Comparison of ENCODE assay signal across 8 mouse cellular contexts in the genomic region with DNA sequence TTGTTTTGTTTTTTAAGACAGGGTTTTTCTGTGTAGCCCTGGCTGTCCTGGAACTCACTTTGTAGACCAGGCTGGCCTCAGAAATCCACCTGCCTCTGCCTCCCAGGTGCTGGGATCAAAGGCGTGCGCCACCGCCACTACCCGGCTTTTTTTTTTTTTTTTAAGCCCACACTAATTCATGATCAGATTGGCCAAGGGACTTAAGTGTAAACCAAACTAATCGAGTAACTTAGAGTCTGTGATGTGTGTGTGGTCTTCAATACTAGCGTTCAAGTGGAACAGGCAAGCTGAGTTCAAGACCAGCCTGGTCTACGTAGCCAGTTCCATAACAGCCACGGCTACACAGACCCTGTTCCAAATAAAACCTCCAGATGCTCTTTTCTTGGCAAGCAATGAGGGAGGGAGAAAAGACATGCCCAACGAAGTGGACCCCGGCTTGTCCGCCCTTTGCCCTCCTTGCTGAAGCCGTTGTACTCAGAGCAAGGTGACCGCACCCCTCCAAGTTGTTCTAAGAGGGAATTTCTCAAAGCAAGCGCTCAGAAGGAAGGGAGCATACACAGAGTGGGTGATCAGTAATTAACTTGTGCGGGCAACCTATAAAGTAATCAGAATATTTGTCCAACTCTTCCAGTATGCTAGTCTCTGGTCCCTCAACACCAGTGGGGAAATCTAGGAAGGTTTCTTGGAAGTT. TPM values are rescaled to one million over a fixed set of nuclear protein-coding genes. Genes with fewer than 3 reads are reported as not detected.
DNase-seq lines count a peak whose midpoint lies in the region; ATAC-seq lines count a peak whose summit lies in the region.

No protein-coding gene starts in this region.

- H3K9ac ChIP-seq in intestine, embryonic 15.5 days: peak overlapping the region; percentile 83
- peak overlapping the region; percentile 93 for H3K9ac ChIP-seq in liver, embryonic 16.5 days (ENCODE audit: low read depth, low read length)

- H3K27me3 ChIP-seq in embryonic facial prominence, embryonic 10.5 days (replicated peaks; ENCODE audit: low read depth, poor library complexity, severe bottlenecking): no peaks in the 10 kb centered on the region
- H3K27me3 ChIP-seq in intestine, embryonic 15.5 days (replicated peaks): no peaks in the 10 kb centered on the region
- H3K27me3 ChIP-seq in liver, embryonic 16.5 days (ENCODE audit: control insufficient read depth, insufficient read depth, low read depth, low read length): no peaks in the 10 kb centered on the region
- no peaks in the 10 kb centered on the region for H3K27me3 ChIP-seq in splenic B cell, adult 2 months (ENCODE audit: control insufficient read depth, insufficient read depth, low read length, poor library complexity, severe bottlenecking)

- peak overlapping the region; percentile 88 for H3K27ac ChIP-seq in embryonic facial prominence, embryonic 10.5 days (replicated peaks)
- H3K27ac ChIP-seq in intestine, embryonic 15.5 days: peak overlapping the region; percentile 92
- H3K27ac ChIP-seq in liver, embryonic 16.5 days (ENCODE audit: low read length): peak overlapping the region; percentile 95

- peaks cover 36% of the 10 kb centered on the region for H3K4me1 ChIP-seq in embryonic facial prominence, embryonic 10.5 days
- H3K4me1 ChIP-seq in intestine, embryonic 15.5 days (replicated peaks): peaks cover 19% of the 10 kb centered on the region
- peaks cover 36% of the 10 kb centered on the region for H3K4me1 ChIP-seq in liver, embryonic 16.5 days (ENCODE audit: control insufficient read depth, low read depth, low read length)

- no peak for DNase-seq in frontal cortex, postnatal 10 days (ENCODE audit: low spot score in 2 of 2)
- DNase-seq in embryonic facial prominence, embryonic 10.5 days (ENCODE audit: low spot score): peak; percentile 44
- DNase-seq in splenic B cell, adult 2 months (ENCODE audit: low read depth, low spot score): peak; percentile 13
- no peak for DNase-seq in c-Kit-positive CD71-positive TER-119-positive erythroid progenitor cells, embryonic 14.5 days (ENCODE audit: low spot score)
- no peak for DNase-seq in spleen, adult 12 weeks (ENCODE audit: low spot score)

- peak overlapping the region; percentile 83 for H3K4me3 ChIP-seq in embryonic facial prominence, embryonic 10.5 days
- peak overlapping the region; percentile 76 for H3K4me3 ChIP-seq in intestine, embryonic 15.5 days (replicated peaks)
- H3K4me3 ChIP-seq in liver, embryonic 16.5 days (ENCODE audit: low read depth, low read length): peak overlapping the region; percentile 85

- H3K4me2 ChIP-seq in intestine, embryonic 15.5 days (replicated peaks): peak overlapping the region; percentile 79
- peak overlapping the region; percentile 95 for H3K4me2 ChIP-seq in liver, embryonic 16.5 days (ENCODE audit: low read depth, low read length)

- no peaks in the 10 kb centered on the region for H3K9me3 ChIP-seq in embryonic facial prominence, embryonic 10.5 days
- H3K9me3 ChIP-seq in intestine, embryonic 15.5 days: no peaks in the 10 kb centered on the region
- no peaks in the 10 kb centered on the region for H3K9me3 ChIP-seq in liver, embryonic 16.5 days (replicated peaks; ENCODE audit: control insufficient read depth, low read length)

- peaks cover 41% of the 10 kb centered on the region for H3K36me3 ChIP-seq in embryonic facial prominence, embryonic 10.5 days (replicated peaks)
- H3K36me3 ChIP-seq in intestine, embryonic 15.5 days: peaks cover 35% of the 10 kb centered on the region
- peaks cover 29% of the 10 kb centered on the region for H3K36me3 ChIP-seq in liver, embryonic 16.5 days (ENCODE audit: control insufficient read depth, insufficient read depth)
- H3K36me3 ChIP-seq in splenic B cell, adult 2 months (ENCODE audit: control insufficient read depth, insufficient read depth, low read length, poor library complexity, severe bottlenecking): peaks cover 6% of the 10 kb centered on the region; the same call in 1 of the 2 replicates

- 38% methylated on average over 15 of the region's 15 CpGs for WGBS in embryonic facial prominence, embryonic 10.5 days
- WGBS in intestine, embryonic 15.5 days: 27% methylated on average over 15 of the region's 15 CpGs
- WGBS in liver, embryonic 16.5 days (ENCODE audit: insufficient replicate concordance): 20% methylated on average over 15 of the region's 15 CpGs

- ATAC-seq in frontal cortex, adult (ENCODE audit: low TSS enrichment): peak; percentile 1; the same call in 1 of the 2 replicates
- peak; percentile 65 for ATAC-seq in intestine, embryonic 15.5 days
- ATAC-seq in liver, embryonic 16.5 days (ENCODE audit: low read depth): peak; percentile 17; the same call in 1 of the 2 replicates

RNA-seq across cellular contexts. Expression of a gene that starts 1.0 kb away (rescaled TPM):
- 15.8 and 17.8 TPM in 2 replicates for polyA plus RNA-seq in embryonic facial prominence, embryonic 10.5 days (2016; fragmentation: Nextera tagmentation; extraction: Ambion mirVana)
- polyA plus RNA-seq in intestine, embryonic 15.5 days (2015; fragmentation: Nextera tagmentation; extraction: Ambion mirVana): 19.5 and 20.2 TPM in 2 replicates
- 5.7 and 6.0 TPM in 2 replicates for polyA plus RNA-seq in liver, embryonic 16.5 days (2015; fragmentation: Nextera tagmentation; extraction: Ambion mirVana)

RNA-seq across cellular contexts. Expression of a gene that starts 12.7 kb away (rescaled TPM):
- 5.7 and 6.8 TPM in 2 replicates for polyA plus RNA-seq in embryonic facial prominence, embryonic 10.5 days (2016; fragmentation: Nextera tagmentation; extraction: Ambion mirVana)
- polyA plus RNA-seq in intestine, embryonic 15.5 days (2015; fragmentation: Nextera tagmentation; extraction: Ambion mirVana): 73.4 and 82.6 TPM in 2 replicates
- polyA plus RNA-seq in liver, embryonic 16.5 days (2015; fragmentation: Nextera tagmentation; extraction: Ambion mirVana): 4.5 and 4.6 TPM in 2 replicates

RNA-seq across cellular contexts. Expression of a gene that starts 19.6 kb away (rescaled TPM):
- polyA plus RNA-seq in embryonic facial prominence, embryonic 10.5 days (2016; fragmentation: Nextera tagmentation; extraction: Ambion mirVana): 85.6 and 88.0 TPM in 2 replicates
- polyA plus RNA-seq in intestine, embryonic 15.5 days (2015; fragmentation: Nextera tagmentation; extraction: Ambion mirVana): 43.7 and 47.1 TPM in 2 replicates
- polyA plus RNA-seq in liver, embryonic 16.5 days (2015; fragmentation: Nextera tagmentation; extraction: Ambion mirVana): 18.3 and 22.3 TPM in 2 replicates

RNA-seq across cellular contexts. Expression of a gene that starts 28.0 kb away (rescaled TPM):
- polyA plus RNA-seq in embryonic facial prominence, embryonic 10.5 days (2016; fragmentation: Nextera tagmentation; extraction: Ambion mirVana): 301 and 306 TPM in 2 replicates
- polyA plus RNA-seq in intestine, embryonic 15.5 days (2015; fragmentation: Nextera tagmentation; extraction: Ambion mirVana): 230 and 235 TPM in 2 replicates
- 41.1 and 41.9 TPM in 2 replicates for polyA plus RNA-seq in liver, embryonic 16.5 days (2015; fragmentation: Nextera tagmentation; extraction: Ambion mirVana)

RNA-seq across cellular contexts. Expression of a gene that starts 28.7 kb away (rescaled TPM):
- 39.3 and 40.4 TPM in 2 replicates for polyA plus RNA-seq in embryonic facial prominence, embryonic 10.5 days (2016; fragmentation: Nextera tagmentation; extraction: Ambion mirVana)
- 55.3 and 57.2 TPM in 2 replicates for polyA plus RNA-seq in intestine, embryonic 15.5 days (2015; fragmentation: Nextera tagmentation; extraction: Ambion mirVana)
- polyA plus RNA-seq in liver, embryonic 16.5 days (2015; fragmentation: Nextera tagmentation; extraction: Ambion mirVana): 19.0 and 22.0 TPM in 2 replicates

Comparison
In these comparisons a context has a peak if more than half of its experiments do, and no peak if none do; other contexts are left out.
1. ATAC-seq: peak in every context shown above with its lines; median percentile 65 in intestine, embryonic 15.5 days; 17 in liver, embryonic 16.5 days; 1 in frontal cortex, adult.
2. DNase-seq: peak in embryonic facial prominence, embryonic 10.5 days (single experiment) and splenic B cell, adult 2 months (single experiment); none in frontal cortex, postnatal 10 days (0 of 2), c-Kit-positive CD71-positive TER-119-positive erythroid progenitor cells, embryonic 14.5 days (single experiment) and spleen, adult 12 weeks (single experiment).
3. Peak in every context shown above with its lines, with median percentiles within 50 percentile points of each other: H3K27ac ChIP-seq and H3K4me3 ChIP-seq.